Mouse (Mus musculus): ENCODE measurements around the gene Tmem63b.
A peak's percentile ranks its signal among the peaks of the same experiment; 100 is the strongest.
"Not testable (repeated sequence)": the region's sequence is repeated elsewhere in the genome, so short reads cannot be mapped to it uniquely, and the experiment has no call there.

Gene Tmem63b

DNA sequence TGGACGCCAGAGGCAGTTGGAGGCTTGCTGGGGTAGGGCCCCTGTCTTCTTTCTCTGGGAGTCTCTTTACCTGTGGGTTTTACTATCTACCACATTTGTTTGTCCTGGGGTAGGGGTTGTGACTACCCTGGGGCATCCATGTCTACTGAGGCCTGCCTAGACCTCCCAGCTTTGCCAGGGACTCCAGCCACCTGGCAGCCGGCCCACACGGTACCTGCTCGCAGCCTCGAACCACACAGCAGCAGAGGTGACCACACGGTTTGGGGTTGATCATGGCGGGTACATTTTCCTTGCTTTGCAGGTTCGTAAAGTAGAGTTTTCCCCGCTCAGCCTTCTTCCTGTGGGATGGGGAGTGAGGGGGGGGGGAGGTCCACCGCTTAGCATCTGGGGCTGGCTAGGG lies 19.2 kb downstream of the Tmem63b start:
- no peak for DNase-seq

DNA sequence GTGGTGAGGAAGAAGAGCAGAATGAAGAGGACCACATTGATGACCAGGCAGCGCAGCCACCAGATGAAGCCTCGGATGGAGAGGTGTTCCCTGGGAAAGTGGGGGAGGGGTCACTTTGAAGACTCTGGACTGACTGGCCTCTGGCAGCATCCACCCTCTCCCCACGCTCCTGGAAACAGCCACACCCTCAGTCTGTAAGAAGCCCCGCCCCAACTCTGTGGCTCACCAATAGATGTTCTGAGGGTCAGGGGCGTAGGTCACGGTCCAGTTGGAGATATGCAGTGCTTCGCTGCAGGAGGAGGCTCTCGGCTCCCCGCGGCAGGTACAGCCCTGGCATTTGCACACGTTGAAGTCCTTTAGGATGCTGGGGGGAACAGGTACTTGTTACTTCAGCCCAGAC lies 20.6 kb downstream of the Tmem63b start:
- DNase-seq = no peak

DNA sequence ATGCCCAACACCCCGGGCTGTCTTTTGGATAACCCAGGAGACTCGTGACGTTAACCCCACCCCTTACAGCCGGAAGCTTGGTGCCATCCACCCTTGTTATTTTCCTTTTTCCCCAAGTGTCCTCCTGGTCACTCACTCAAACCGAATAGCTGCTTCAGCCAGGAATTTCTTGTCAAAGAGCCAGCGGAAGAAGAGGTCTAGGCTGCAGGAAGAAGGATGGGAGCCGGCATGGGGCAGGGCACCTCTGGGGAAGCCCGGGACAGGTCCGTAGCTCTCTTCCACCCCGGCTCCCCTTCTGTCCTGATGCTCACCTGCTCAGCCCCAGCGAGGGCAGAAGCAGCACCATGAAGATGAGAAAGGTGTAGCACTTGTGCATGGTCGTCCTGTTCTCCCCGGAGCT lies 22.1 kb downstream of the Tmem63b start:
- no peak for DNase-seq

- peak; percentile 86 for DNase-seq
Measured at GRCm38 (mm10) chr17:45663106-45663919, 23.4 kb downstream of the Tmem63b start.

DNA sequence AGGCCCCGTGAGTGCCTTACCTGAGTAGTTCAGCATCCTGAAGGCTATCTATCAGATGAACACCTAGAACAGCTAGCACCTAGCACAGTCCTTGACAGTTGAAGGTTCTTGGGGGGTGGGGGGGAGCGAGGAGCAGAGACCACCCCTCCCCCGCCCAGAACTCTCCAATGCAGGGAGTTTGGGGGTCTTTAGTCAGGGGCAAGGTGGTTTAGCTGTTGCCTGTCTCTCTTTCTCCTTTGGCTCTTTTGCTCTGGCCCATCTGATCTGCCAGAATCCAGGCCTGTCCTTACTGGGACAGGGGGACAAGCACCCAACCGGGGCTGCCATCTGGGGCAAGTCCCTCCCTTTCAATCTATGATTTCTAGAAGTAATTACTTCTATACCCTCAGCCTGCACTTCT lies 27.5 kb downstream of the Tmem63b start, which contains the start of gene Capn11:
Gene Capn11, minus strand, starts transcription at position 101 of the 400 bp plus-strand sequence.
- DNase-seq = no peak

DNA sequence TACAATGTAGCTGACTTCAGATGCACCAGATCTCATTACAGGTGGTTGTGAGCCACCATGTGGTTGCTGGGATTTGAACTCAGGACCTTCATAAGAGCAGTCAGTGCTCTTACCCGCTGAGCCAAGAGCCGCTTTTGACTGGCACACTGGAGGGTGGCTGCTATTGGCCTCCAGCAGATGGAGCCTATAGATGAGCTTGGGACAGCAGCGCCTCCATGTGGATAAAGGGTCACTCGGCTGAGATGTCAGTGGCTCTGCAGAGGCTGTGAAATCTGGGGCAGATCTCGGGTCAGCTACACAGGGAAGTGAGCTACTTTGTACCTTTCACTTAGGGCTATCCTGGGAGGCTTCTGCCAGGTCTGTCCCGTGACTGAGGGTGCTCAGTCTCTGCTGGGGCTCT lies 30.9 kb downstream of the Tmem63b start:
- DNase-seq = no peak

- DNase-seq = no peak
Measured at GRCm38 (mm10) chr17:45653233-45653632, 33.5 kb downstream of the Tmem63b start.

GRCm38 (mm10) chr17:45644185-45644584 lies 42.5 kb downstream of the Tmem63b start:
- no peak for DNase-seq

DNA sequence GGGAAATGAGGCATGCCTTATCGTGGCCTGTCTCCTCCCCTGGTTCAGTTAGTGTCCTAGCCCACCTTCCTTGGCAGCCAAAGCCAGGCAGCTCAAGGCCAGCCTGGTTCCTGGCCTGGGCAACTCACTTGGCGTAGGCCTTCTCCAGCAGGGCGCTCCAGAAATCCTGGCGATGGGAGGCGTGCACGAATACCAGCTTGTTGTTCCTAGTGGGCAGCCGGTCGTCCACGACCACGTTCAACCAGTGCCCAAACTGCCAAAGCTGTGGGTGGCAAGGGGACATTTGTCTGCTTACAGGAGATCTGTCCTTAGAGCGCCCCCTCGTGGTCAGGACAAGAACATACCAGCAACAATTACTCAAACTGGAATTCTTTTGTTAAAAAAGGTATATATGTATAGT lies 44.0 kb downstream of the Tmem63b start:
- peak; percentile 82 for DNase-seq

GRCm38 (mm10) chr17:45641981-45642380 lies 44.7 kb downstream of the Tmem63b start:
- no peak for DNase-seq

- DNase-seq = no peak
Measured at GRCm38 (mm10) chr17:45638596-45639295, 48.0 kb downstream of the Tmem63b start.

DNA sequence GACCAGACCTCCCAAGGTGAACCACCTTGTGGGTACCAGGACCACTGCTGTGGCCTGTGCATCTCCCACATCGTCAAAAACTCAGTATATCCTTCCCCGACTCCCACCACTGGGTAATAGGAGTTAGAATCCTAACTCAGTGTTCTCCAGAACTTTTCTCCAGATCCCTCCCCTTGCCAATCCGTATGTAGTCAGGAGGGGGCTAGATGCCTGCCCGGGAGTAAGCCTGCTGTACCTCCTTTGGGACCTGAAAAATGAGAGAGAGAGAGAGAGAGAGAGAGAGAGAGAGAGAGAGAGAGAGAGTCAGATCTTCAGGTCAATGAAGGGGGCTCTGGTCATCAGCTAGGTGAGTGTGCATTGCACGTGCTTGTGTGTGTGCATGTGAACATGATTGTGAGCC lies 52.7 kb downstream of the Tmem63b start:
- DNase-seq = no peak

DNA sequence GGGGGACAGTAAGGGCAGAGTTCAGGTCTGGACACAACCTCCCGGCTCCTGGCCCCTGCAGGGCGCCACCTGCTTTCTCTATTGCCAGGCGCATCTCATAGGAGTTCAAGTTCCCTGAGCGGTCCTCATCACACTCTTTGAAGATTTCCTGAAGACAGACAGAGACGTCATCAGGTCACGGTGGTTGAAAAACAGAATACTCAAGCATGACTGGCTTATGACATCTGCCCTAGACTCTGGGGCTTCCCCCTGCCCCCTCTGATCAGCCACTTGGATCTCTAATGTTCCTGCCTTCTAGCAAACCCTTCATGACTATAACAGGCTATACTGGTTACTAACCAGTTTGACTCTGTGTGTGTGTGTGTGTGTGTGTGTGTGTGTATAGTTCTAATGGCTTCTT lies 54.8 kb downstream of the Tmem63b start:
- DNase-seq = no peak

GRCm38 (mm10) chr17:45630992-45631391 lies 55.7 kb downstream of the Tmem63b start:
- DNase-seq = peak; percentile 16

- peak; percentile 69 for DNase-seq
Measured at GRCm38 (mm10) chr17:45629861-45630694, 56.6 kb downstream of the Tmem63b start.

GRCm38 (mm10) chr17:45628885-45629855 lies 57.5 kb downstream of the Tmem63b start:
- no peak for DNase-seq

DNA sequence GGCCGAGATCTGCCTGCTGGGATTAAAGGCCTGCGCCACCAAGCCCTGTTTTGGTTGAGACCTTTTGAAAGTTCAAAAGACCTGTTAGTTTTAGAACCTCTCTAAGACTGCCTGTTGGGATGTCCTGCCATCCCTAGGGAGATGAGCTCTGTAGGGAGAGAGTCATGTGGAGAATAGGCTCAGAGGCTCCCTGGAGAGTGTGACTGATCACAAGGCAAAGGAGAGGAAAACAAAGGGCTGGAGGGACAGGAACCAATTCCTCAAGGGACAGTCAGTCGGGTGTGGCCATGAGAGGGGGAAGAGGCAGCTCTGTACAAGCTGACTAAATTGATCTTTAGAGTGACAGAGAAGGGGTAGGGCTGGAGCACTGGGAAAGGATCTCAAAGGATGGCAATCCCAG lies 58.5 kb downstream of the Tmem63b start:
- DNase-seq = no peak

DNA sequence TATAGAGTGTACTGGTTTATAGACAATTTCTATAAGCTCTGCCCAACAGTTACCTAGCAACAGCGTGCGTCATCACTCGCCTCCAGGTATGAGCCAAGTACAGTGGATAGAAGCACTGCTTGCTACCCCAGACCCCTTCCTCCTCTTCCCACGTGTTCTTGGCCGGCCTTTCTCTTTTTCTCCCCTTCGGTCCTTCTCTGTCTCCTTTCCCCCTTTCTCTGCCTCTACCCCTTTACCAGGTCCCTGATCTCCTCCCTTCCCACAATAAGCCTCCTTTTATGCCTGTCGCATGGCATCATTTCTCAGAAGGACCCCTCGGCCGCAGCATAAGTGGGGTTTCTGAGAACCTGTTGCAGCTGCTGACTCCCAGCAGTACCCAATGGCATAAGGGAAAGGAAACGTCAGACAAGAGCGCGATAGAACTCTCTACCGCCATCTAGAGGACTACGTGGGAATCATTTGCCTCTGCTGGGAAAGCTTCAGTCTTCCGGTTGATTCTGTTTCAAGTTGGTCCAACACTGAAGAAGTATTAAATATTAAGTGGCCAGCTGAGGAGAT lies 60.0 kb downstream of the Tmem63b start:
- peak; percentile 68 for DNase-seq

DNA sequence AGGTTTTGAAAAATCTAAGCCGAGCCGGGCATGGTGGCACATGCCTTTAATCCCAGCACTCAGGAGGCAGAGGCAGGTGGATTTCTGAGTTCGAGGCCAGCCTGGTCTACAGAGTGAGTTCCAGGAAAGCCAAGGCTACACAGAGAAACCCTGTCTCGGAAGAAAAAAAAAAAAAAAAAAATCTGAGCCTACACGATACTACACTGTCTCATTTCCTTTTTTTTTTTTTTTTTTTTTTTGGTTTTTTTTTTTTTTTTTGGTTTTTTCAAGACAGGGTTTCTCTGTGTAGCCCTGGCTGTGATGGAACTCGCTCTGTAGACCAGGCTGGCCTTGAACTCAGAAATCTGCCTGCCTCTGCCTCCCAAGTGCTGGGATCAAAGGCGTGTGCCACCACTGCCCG lies 63.3 kb downstream of the Tmem63b start:
- DNase-seq = not testable (repeated sequence)

GRCm38 (mm10) chr17:45619386-45620256 lies 67.1 kb downstream of the Tmem63b start:
- DNase-seq = no peak

GRCm38 (mm10) chr17:45618941-45619385 lies 67.7 kb downstream of the Tmem63b start:
- no peak for DNase-seq

Data from cerebellum, adult 8-10 months (tissue).